In the genomic region with DNA sequence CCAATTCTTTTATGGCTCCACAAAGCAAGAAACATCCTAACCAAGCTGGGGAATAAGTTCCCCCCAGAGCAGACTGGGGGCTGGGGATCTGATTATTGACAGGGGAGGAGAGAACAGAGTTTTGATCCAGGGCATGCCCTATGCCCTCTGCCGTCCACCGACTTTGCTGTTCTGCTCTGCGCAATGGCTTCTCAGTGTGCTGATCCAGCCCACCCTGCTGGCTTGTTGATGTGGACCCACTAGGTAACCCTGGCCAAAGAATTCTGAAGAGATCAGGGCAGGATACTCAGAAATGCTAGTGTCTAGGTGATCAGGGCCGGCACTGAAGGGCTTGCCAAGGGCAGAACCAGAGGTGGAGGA, we compare ENCODE assay signal across 18 mouse cellular contexts.
"Had no signal": no experiment of that assay in that cellular context is flagged by ENCODE, and none has a peak within 500 bp of the region (broad histone marks: within the 10 kb centered on the region; RNA-seq: fewer than 3 reads in every experiment).

No protein-coding gene starts in this region.

- H3K27ac ChIP-seq: kidney, postnatal 0 days; left cerebral cortex, adult 2 months; limb, embryonic 12.5 days; limb, embryonic 15.5 days; liver, embryonic 14.5 days; macrophage; midbrain, embryonic 13.5 days; stomach, postnatal 0 days had no signal

- DNase-seq: kidney, adult 8-10 months; kidney, postnatal 25 days; layer of hippocampus, postnatal 36 days; liver, postnatal 0 days; lung, embryonic 14.5 days; thymus, adult 2 months; thymus, postnatal 14 days; thymus, postnatal 4 days had no signal

- H3K9ac ChIP-seq: limb, embryonic 12.5 days; limb, embryonic 15.5 days; liver, embryonic 14.5 days; liver, postnatal 0 days; lung, embryonic 14.5 days; midbrain, embryonic 13.5 days had no signal

- H3K4me3 ChIP-seq: left cerebral cortex, adult 2 months; limb, embryonic 12.5 days; limb, embryonic 15.5 days; midbrain, embryonic 13.5 days had no signal

- H3K4me2 ChIP-seq: limb, embryonic 12.5 days; limb, embryonic 15.5 days; liver, embryonic 11.5 days; lung, embryonic 14.5 days; midbrain, embryonic 13.5 days had no signal

- H3K4me1 ChIP-seq: limb, embryonic 15.5 days; midbrain, embryonic 13.5 days had no signal

- ATAC-seq: lung, postnatal 0 days; midbrain, embryonic 13.5 days had no signal

- H3K27me3 ChIP-seq: limb, embryonic 15.5 days had no signal

- H3K9me3 ChIP-seq: limb, embryonic 12.5 days; limb, embryonic 15.5 days; midbrain, embryonic 13.5 days had no signal

- H3K36me3 ChIP-seq: limb, embryonic 12.5 days; limb, embryonic 15.5 days; midbrain, embryonic 13.5 days had no signal
